Mouse (Mus musculus) large intestine, adult 2 months (tissue): Measurements from ENCODE around the gene Camk2n2. TPM values are rescaled to one million over a fixed set of nuclear protein-coding genes. Genes with fewer than 3 reads are reported as not detected.

ENCODE experiments used
- DNase-seq: peaks from one replicate; pipeline ENCODE4 v3.0.0-alpha.2; 2012; ENCODE audit warnings: low read depth, low spot score
- WGBS: fragments of 180-500 bp; shearing (Covaris S2); methylation state at CpG from one replicate; pipeline ENCODE4 v1.1.7; 2018; 5-methylcytosine and 5-hydroxymethylcytosine counted together
- polyA plus RNA-seq: library from polyadenylated mRNA; depleted of rRNA; stranded (reverse); fragments of >200 nt; gene quantifications from 2 replicates; pipeline ENCODE4 v1.2.3, GENCODE M21; 2012; rRNA removed

Gene Camk2n2
- polyA plus RNA-seq, 1 experiment: 3.3 TPM

- under 1% methylated on average over 41 of the region's 41 CpGs for WGBS
- DNase-seq: peak; percentile 82
Observed at GRCm38 (mm10) chr16:20611357-20612227, 9.5 kb downstream of the Camk2n2 start, which contains the start of the genes Eef1akmt4, Gm49333 and Alg3. Gene Eef1akmt4 (plus strand): TSS chr16:20611593. Gene Gm49333 (plus strand): TSS chr16:20611610. Gene Alg3 (minus strand): TSS chr16:20611735.

- no peak for DNase-seq
- under 1% methylated on average over 28 of the region's 28 CpGs for WGBS
Observed at GRCm38 (mm10) chr16:20610501-20611356, 10.4 kb downstream of the Camk2n2 start.

- DNase-seq: no peak
- 61% methylated on average over 9 of the region's 9 CpGs for WGBS
Observed at GRCm38 (mm10) chr16:20604705-20605104, 16.4 kb downstream of the Camk2n2 start.

- 70% methylated on average over 5 of the region's 5 CpGs for WGBS
Observed at GRCm38 (mm10) chr16:20600511-20600910, 20.6 kb downstream of the Camk2n2 start.

GRCm38 (mm10) chr16:20596687-20597441 is 24.2 kb downstream of the Camk2n2 start:
- 55% methylated on average over 7 of the region's 7 CpGs for WGBS
- no peak for DNase-seq

More at GRCm38 (mm10) chr16:20600511-20600910, 20.6 kb downstream of the Camk2n2 start:
- no peak for DNase-seq

- DNase-seq: no peak
- WGBS: 86% methylated on average over 4 of the region's 4 CpGs
Observed at GRCm38 (mm10) chr16:20595737-20596136, 25.4 kb downstream of the Camk2n2 start.

- DNase-seq: no peak
- WGBS: 75% methylated on average over 7 of the region's 7 CpGs
Observed at GRCm38 (mm10) chr16:20595060-20595673, 25.9 kb downstream of the Camk2n2 start.

- 5% methylated on average over 48 of the region's 48 CpGs for WGBS
- no peak for DNase-seq
Observed at GRCm38 (mm10) chr16:20591076-20591705, 29.9 kb downstream of the Camk2n2 start.

GRCm38 (mm10) chr16:20590680-20591038 is 30.4 kb downstream of the Camk2n2 start:
- 2% methylated on average over 17 of the region's 17 CpGs for WGBS
- DNase-seq: no peak

- WGBS: 1% methylated on average over 39 of the region's 39 CpGs
- no peak for DNase-seq
Observed at GRCm38 (mm10) chr16:20589939-20590679, 31.0 kb downstream of the Camk2n2 start.

- WGBS: 1% methylated on average over 24 of the region's 24 CpGs
- no peak for DNase-seq
Observed at GRCm38 (mm10) chr16:20589366-20589938, 31.6 kb downstream of the Camk2n2 start, which contains the start of gene Vwa5b2. Gene Vwa5b2 (plus strand): TSS chr16:20589471.

Other genes starting within 250 kb of the Camk2n2 start
- 15.0 and 22.3 TPM in 2 replicates for gene Abcc5, start 194.9 kb downstream of the Camk2n2 start, polyA plus RNA-seq
- 28.8 and 30.9 TPM in 2 replicates for gene Eif2b5, start 122.5 kb downstream of the Camk2n2 start, polyA plus RNA-seq
- gene Dvl3, start 104.3 kb downstream of the Camk2n2 start, polyA plus RNA-seq: 18.4 and 32.2 TPM in 2 replicates
- 553 and 587 TPM in 2 replicates for gene Ap2m1, start 85.8 kb downstream of the Camk2n2 start, polyA plus RNA-seq
- gene Abcf3, start 72.7 kb downstream of the Camk2n2 start, polyA plus RNA-seq: 35.9 and 46.4 TPM in 2 replicates
- 2.2 and 4.6 TPM in 2 replicates for gene Vwa5b2, start 31.8 kb downstream of the Camk2n2 start, polyA plus RNA-seq
- gene Eef1akmt4, start 9.7 kb downstream of the Camk2n2 start, polyA plus RNA-seq: 16.9 and 18.6 TPM in 2 replicates
- gene Gm49333, start 9.7 kb downstream of the Camk2n2 start, polyA plus RNA-seq: 0.16 TPM in 1 of 2 replicates, not detected in the other
- gene Alg3, start 9.6 kb downstream of the Camk2n2 start, polyA plus RNA-seq: 21.1 and 24.1 TPM in 2 replicates
- 0.43 and 0.49 TPM in 2 replicates for gene Ece2, start 8.5 kb upstream of the Camk2n2 start, polyA plus RNA-seq
- gene Psmd2, start 30.4 kb upstream of the Camk2n2 start, polyA plus RNA-seq: 96.4 and 100 TPM in 2 replicates
- gene Eif4g1, start 47.0 kb upstream of the Camk2n2 start, polyA plus RNA-seq: 150 and 288 TPM in 2 replicates
- 3.4 and 3.8 TPM in 2 replicates for gene Fam131a, start 72.0 kb upstream of the Camk2n2 start, polyA plus RNA-seq
- 27.7 and 28.1 TPM in 2 replicates for gene Polr2h, start 96.4 kb upstream of the Camk2n2 start, polyA plus RNA-seq
- gene Clcn2, start 96.5 kb upstream of the Camk2n2 start, polyA plus RNA-seq: 87.7 and 159 TPM in 2 replicates
- 2.4 and 3.6 TPM in 2 replicates for gene Chrd, start 111.8 kb upstream of the Camk2n2 start, polyA plus RNA-seq
- 10.2 and 11.9 TPM in 2 replicates for gene Thpo, start 113.2 kb upstream of the Camk2n2 start, polyA plus RNA-seq